Mouse (Mus musculus) cerebellum, adult (tissue): ENCODE measurements around the gene Ifi211.
"Not testable (repeated sequence)": the region's sequence is repeated elsewhere in the genome, so short reads cannot be mapped to it uniquely, and the experiment has no call there.

Experiments
- ATAC-seq: cut with Nextera tagmentation; 2 replicates; pipeline ENCODE4 v1.9.2; 2017; ENCODE audit warnings: mild to moderate bottlenecking, moderate library complexity, mixed read lengths; ENCODE audit not compliant: insufficient number of reproducible peaks, low FRiP score, low TSS enrichment

The Ifi211 gene

DNA sequence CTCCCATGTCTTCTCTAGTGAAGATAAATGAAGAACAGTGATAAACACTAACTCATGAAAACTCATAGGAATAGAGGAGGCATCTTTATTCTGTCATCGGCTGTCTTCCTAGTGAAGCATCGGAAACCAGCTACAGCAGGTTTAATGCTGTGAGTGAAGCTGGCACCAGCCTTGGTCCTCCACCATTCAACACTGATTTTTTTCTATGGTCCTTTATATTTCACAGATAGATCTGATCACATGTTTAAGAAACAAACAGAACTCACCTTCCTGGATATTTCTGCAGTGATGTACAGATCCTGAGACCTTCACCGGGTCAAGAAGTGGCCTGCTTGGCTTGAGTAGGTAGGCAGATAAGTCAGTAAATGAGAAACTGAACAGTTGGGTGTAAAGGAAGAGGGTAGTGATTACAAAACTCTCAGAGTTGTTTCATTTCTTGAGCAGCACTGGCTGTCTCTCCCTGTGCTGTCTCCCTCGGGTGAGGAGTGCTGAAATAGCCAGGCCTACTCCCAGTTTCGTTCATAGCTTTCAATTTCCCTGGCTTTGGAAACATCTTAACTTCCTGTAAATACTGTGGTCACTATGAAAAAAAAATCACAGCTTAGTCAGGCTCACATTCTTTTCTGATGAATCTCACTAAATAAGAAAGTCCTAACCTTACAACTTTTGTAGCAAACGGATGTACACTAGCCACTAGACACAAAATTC lies at the start of gene Ifi211:
Gene Ifi211 (minus strand): TSS at position 499 of the 708 bp plus-strand sequence.
- not testable (repeated sequence) for ATAC-seq

DNA sequence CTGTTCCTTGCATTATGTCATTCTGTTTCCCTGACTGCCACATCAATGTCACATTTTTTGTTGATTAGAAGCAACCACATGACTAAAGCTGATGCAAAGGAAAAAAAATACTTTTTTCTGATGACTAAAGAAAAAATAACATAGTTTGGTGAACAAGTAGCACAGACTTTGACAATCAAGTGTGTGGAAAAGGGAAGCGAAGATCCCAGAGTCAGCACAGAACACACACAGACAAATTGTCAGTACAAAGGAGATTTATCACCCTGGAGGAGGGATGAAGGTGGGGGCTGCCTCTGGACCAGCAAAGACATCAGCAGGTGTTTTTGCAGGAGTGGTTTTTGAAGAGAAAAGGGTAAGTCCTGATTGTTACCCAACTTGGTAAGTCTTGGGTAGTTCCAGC lies 48.6 kb upstream of the Ifi211 start:
- ATAC-seq, result not testable (repeated sequence)

GRCm38 (mm10) chr1:173959998-173960397 lies 47.2 kb upstream of the Ifi211 start:
- ATAC-seq, result not testable (repeated sequence)

- ATAC-seq, result not testable (repeated sequence)
Measured at GRCm38 (mm10) chr1:173955839-173956527, 43.1 kb upstream of the Ifi211 start.

DNA sequence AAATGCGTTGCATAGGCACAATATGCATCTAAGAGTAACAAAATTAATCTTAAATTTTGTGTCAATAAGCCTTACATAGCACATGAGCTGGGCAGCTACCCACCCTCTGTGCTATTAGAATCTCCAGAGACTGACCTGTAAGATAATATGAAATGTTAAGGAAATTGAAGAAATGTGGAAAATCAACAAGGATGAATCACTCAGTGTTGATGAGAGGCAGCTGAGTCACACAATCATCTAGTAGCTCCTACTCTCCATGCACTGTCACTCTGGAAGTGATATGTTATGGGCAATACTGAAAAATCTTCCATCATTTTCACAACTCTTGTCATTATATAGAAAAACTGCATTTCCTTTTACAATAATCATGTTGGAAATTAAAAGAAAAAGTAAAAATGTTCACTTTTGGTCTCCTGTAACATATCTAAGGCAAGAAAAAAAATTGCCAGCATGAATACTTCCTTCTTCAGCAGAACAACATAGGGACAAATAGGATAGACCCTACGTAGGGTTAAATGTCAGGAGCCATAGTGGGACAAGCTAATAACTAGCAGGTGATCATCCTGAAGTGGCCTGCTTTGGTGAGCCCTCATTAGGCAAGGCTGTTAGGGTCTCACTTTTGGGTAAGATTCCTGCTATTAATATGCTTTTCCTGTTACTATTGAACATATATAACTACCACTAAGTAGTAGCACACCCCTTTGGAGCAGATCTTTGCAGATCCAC lies 42.4 kb upstream of the Ifi211 start:
- no peak for ATAC-seq

DNA sequence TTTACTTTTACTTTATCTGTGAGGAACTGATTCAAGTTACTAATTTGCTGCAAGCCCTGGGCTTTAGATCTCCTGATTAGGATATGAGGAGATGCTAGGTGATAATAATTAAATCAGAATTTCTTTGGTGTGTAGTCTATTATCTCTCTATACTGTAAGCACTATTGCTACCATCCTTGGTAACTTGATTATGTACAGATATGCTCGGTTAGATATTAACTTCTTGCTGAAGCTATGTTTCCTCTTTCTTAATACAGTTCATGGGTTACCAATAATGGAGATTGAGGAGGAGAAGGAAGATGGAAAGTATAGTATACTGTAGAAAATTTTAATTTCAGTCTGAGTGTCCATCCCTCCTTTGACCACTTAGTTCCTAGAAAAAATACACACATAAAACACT lies 40.7 kb upstream of the Ifi211 start:
- no peak for ATAC-seq

DNA sequence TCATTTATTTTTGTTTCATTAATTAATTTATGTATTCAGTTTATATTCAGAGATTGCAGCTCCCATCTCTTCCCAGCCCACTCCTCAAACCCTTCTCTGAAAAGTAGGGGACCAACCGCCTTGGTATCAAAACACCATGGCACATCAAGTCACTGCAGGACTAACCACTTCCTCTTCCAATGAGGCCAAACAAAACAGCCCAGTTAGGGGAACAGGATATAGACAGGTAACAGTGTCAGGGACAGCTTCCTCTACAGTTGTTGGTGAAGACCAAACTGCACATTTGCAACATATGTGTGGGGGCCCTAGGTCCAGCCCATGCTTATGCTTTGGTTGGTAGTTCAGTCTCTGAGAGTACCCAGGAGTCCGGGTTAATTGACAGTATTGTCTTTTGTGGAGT lies 36.2 kb upstream of the Ifi211 start:
- ATAC-seq, result not testable (repeated sequence)

- ATAC-seq, result 0 out of 2 replicates have a peak, but pooled peaks have one; percentile 58
Measured at GRCm38 (mm10) chr1:173942780-173943066, 29.9 kb upstream of the Ifi211 start.

GRCm38 (mm10) chr1:173941924-173942779 lies 29.3 kb upstream of the Ifi211 start, which contains the start of the genes Mndal and Ifi203:
Gene Mndal, minus strand, starts transcription at chr1:173942491.
Gene Ifi203, minus strand, starts transcription at chr1:173942672.
- ATAC-seq, result peak; percentile 31; the same call in 1 of the 2 replicates

- not testable (repeated sequence) for ATAC-seq
Measured at GRCm38 (mm10) chr1:173941522-173941921, 28.7 kb upstream of the Ifi211 start.

DNA sequence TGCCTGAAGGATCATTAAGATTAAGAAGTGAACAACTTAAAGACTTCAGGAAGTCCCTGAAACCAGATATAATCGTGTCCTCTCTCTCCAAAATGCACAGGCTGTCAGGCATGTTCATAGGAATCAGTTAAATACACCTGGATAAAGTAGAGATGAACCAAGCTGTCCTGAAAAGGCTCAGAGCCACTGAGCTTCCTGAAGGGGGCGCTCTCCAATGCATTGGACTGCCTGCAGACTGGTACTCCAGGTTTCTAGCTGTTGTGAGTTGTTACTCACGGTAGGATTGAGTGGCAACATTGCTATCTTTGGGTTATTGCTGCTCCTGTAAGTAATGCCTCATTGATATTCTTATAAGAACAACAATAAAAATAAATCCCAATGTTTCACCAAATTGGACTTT lies 6.4 kb upstream of the Ifi211 start:
- ATAC-seq, result not testable (repeated sequence)

DNA sequence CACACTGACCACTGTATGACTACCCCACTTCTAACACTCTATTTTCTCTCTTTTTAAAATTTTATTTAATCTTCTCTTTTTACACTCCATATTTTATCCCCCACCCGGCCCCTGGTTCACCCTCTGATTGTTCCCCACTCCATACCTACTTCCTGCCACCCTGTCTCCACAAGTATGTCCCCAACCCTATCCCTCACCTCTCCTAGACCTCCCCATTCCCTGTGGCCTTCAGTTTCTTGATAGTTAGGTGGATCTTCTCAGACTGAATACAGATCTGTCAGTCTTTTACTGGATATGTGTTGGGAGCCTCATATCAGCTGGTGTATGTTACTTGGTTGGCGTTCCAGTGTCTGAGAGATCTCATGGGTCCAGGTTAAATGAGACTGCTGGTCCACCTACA lies 1.7 kb upstream of the Ifi211 start:
- no peak for ATAC-seq

GRCm38 (mm10) chr1:173913256-173913791 lies 478 bp upstream of the Ifi211 start:
- not testable (repeated sequence) for ATAC-seq

DNA sequence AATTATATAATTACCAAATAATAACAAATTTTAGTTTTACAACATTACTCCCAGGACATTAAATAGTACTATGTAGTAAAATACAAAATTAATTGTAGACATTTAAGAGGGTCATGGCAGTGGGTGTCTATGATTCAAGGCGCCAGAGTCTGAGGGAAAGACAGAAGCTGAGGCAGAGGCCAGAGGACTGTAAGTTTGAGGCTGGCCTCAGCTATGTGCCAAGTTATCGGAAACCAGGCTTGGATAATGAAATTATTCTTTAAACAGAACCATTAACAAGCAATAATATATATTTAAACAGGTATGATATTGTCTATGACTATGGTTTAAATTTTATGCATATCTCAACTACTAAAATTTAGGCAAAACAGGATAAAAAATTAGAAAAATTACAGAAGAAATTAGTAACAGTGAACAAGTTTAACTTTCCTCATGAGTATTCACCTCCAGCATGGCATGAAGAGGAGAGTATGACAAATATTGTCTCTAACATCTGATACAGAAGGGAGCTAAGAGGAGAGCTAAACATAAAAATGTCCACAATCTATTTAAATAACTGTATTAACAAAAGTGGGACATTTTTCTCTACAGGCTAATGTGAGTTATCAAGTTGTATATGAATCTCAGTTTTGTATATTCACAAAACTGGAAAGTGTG lies 910 bp downstream of the Ifi211 start:
- no peak for ATAC-seq

DNA sequence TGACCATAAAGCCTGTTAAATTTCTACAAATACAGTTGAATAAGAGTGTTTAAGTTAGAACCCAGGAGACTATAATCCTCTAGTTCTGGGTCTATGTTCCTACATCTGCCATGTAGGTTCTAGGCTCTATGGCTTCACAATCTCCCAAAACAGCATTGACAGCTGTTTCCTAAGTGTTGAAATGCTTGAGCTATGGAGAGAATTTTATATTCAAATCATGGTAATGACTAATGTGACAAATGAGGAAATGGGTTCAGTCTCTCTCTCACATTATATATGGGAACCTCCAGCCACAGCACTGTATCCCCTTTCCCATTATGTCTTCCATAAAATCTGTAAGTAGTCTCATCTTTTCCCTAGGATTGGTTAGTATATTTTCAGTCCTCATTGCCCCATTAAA lies 4.5 kb downstream of the Ifi211 start:
- not testable (repeated sequence) for ATAC-seq

- ATAC-seq, result not testable (repeated sequence)
Measured at GRCm38 (mm10) chr1:173905885-173906284, 7.0 kb downstream of the Ifi211 start.

DNA sequence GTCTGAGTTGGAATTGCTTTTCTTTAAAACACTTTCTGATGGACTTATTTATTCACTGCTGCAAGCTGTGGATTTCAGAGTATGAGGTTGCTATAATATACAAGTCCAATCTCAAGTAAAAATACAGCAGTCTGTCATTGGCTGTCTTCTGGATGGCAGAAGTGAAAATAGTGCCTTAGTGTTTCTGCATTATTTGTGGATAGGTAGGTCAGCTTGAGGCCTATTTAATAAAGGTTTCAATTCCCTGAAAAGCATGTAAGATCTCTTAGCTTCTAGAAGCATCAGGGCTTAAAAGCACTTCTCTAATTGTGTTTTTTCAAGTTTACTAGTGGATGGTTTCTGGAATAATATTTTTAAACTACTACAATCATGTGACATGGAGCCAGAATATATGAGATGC lies 23.1 kb downstream of the Ifi211 start:
- ATAC-seq, result not testable (repeated sequence)

DNA sequence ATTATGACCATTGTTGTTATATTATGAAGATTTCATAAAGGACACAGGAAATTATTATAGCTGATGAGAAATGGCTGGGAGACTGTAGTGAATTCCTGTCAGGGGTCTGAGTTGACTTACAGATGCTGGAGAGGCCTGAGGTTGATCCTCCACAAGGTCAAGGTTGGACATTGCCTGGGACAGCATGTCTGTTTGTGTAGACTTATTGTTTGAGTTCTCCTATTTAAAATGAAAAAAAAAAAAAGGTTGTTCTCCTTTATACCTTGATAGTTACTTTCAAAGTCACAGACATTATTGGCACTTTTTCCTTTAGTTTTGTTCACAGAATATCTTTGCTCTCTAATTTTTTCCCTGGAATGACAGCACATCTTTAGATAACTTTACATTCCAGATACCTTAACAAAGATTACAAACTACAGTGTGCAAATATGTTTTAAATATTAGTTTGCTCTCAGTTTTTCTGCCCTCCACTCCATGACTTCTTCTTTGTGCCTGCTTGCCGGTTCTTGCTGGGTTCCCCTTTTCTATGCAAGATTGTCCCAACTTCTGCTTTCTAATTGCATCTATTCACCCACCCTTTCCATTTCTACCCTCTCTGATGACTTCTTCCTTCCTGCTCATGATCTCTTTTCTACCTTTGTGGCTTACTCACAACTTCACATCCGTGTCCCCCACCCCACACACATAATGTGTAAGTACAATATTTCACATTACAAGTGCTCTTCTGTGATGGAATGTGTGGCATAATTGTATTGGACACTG lies 25.6 kb downstream of the Ifi211 start:
- not testable (repeated sequence) for ATAC-seq
